Mouse (Mus musculus) olfactory bulb, adult 2 months (tissue): Measurements from ENCODE around the gene Gm11084.

Experiments
- CTCF ChIP-seq: fragments of 200-500 bp; IDR thresholded peaks from 2 replicates; pipeline ENCODE4 v1.5.1; 2012; ENCODE audit warnings: low read depth, mild to moderate bottlenecking, low read length, moderate library complexity; ENCODE audit not compliant: insufficient read depth
- POLR2A ChIP-seq: fragments of 200-500 bp; IDR thresholded peaks from 2 replicates; pipeline ENCODE4 v1.6.1; 2012; ENCODE audit warnings: mild to moderate bottlenecking, low read depth, low read length, moderate library complexity; ENCODE audit not compliant: insufficient read depth

DNA sequence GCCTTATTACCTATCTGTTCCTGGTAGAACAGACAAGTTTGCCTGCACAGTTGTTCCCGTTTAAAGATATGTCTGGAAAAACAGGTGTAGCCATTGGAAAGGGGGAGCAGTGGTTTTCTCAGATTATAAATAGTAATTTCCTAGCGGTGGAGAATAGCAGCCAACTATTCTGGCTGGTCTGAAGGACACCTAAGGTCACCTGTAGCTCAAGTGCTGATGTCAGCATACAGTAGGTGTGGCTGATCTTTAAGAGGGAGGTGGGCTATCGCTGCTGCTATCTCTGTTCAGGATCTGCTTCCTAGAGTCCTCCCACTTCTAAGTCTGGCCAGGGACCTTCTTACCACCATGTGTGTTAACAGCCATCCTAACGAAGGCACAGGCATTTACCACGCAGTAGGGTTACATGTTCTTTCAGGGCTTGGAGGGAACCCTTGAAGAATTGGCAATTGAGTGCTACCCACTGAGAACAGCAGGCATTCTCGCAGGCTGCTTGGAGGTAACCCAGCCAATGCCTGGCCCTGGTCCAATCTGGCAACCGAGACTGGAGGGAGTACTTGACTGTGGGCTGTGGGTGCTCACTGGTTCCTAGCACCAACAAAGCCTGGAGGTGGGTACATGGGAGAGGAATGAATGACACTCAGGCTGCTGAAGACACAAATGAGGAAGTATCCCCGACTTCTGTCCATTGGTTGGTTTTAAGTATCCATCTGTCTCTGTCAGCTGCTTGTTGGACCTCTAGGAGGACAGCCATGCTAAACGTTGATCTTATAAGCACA, 33.0 kb upstream of the Gm11084 start:
- TF ChIP-seq CTCF (no peak), POLR2A (no peak)
